Mouse (Mus musculus): Measurements from ENCODE around the gene Engase. TPM values are rescaled to one million over a fixed set of nuclear protein-coding genes. Genes with fewer than 3 reads are reported as not detected.

Engase gene
- polyA plus RNA-seq, 1 experiment from 2014 or later: 7.8 TPM

DNA sequence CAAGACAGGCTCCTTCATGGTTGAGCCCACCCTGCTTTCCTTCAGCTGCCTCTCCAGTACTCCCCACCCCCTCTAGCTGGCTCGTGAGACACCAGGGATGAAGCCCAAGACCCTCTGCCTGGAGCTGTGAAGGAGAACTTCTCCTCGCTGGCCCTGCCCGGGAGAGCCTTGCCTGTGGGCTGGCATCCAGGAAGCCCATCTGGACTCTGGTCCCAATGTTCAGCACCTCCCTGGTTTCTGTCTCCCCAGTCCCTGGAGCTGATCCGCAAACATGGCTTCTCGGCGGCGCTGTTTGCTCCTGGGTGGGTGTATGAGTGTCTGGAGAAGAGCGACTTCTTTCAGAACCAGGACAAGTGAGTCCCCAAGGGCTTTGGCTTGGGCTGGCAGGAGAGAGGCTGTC is 7.5 kb downstream of the Engase start:
- peaks cover 45% of the 10 kb centered on the region for H3K36me3 ChIP-seq
- DNase-seq (ENCODE audit: low spot score): no peak
- 74% methylated on average over 8 of the region's 8 CpGs for WGBS
- H3K9me3 ChIP-seq: no peaks in the 10 kb centered on the region
- no peak overlapping the region for H3K4me3 ChIP-seq
- H3K4me1 ChIP-seq: peaks cover 26% of the 10 kb centered on the region
- H3K27me3 ChIP-seq (ENCODE audit: insufficient read depth, poor library complexity, severe bottlenecking): peaks cover 29% of the 10 kb centered on the region; the same call in 1 of the 2 replicates
- H3K27ac ChIP-seq: no peak overlapping the region

DNA sequence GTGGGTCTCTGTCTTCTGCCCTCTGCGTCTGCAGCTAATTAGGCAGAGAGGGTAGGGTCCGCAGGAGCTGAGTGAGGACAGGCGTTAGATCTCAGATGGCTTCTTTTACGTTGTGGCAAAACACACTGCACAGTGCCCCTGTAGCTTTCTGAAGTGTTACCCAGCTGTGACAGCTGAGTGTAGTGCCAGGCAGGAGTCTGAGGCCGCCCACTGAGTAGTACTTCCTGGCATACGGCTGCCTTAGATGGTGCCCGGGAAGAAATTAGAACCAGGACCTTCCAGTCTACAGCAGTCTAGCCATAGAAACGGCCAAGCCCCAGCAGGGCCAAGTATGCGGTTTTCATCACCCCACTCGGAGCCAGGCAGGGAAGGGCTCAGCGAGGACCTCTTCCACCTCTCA is 8.7 kb downstream of the Engase start:
- Histone ChIP-seq H3K9me3 (no peaks in the 10 kb centered on the region), H3K4me1 (peaks cover 33% of the 10 kb centered on the region), H3K4me3 (no peak overlapping the region), H3K27me3 (ENCODE audit: insufficient read depth, poor library complexity, severe bottlenecking) (peaks cover 39% of the 10 kb centered on the region), H3K36me3 (peaks cover 42% of the 10 kb centered on the region), H3K27ac (no peak overlapping the region)
- no peak for DNase-seq (ENCODE audit: low spot score)
- WGBS: 61% methylated on average over 11 of the region's 11 CpGs

DNA sequence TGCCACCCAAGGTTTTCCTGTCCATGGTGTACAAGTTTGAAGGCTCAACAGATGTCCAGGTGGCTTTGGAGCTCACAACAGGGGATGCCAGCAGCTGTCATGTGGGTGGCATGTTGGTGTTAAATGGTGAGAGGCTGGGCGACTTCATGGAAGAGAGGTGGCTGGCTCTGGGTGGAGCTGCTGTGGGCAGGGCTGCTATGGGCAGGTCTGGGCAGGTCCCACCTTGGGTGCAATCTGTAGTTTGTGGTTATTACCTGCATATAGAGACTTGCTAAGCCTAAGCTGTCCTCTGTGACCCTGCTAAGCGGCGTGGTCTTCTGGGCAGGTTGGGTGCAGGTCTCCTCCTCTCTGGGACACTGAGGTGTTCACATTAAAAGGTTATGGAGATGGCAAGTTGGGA is 9.2 kb downstream of the Engase start:
- peaks cover 37% of the 10 kb centered on the region for H3K4me1 ChIP-seq
- DNase-seq (ENCODE audit: low spot score): no peak
- H3K4me3 ChIP-seq: no peak overlapping the region
- peaks cover 40% of the 10 kb centered on the region for H3K27me3 ChIP-seq (ENCODE audit: insufficient read depth, poor library complexity, severe bottlenecking)
- H3K36me3 ChIP-seq: peaks cover 42% of the 10 kb centered on the region
- H3K9me3 ChIP-seq: no peaks in the 10 kb centered on the region
- 85% methylated on average over 3 of the region's 3 CpGs for WGBS
- no peak overlapping the region for H3K27ac ChIP-seq

DNA sequence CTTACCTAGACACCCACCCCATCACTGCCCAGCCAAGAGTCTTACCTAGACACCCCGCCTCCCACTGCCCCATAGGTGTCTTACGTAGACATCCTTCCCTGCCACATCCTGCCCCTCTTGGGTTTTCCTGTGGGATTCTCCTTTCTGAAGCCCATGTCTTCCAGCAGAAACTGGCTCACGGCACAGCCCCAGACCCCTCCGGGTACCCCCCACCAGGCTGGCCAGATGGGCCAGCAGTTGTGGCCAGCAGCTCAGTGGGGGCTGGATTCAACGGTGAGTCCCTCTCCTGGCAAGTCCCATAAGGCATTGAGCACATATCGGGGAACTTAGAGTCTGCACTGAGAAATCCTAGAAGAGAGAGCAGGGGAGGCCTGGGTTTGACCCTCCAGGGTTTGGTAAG is 9.7 kb downstream of the Engase start:
- peaks cover 38% of the 10 kb centered on the region for H3K36me3 ChIP-seq
- H3K27me3 ChIP-seq (ENCODE audit: insufficient read depth, poor library complexity, severe bottlenecking): peaks cover 40% of the 10 kb centered on the region
- no peak overlapping the region for H3K4me3 ChIP-seq
- 75% methylated on average over 6 of the region's 6 CpGs for WGBS
- no peaks in the 10 kb centered on the region for H3K9me3 ChIP-seq
- H3K27ac ChIP-seq: no peak overlapping the region
- H3K4me1 ChIP-seq: peaks cover 37% of the 10 kb centered on the region
- DNase-seq (ENCODE audit: low spot score): no peak

DNA sequence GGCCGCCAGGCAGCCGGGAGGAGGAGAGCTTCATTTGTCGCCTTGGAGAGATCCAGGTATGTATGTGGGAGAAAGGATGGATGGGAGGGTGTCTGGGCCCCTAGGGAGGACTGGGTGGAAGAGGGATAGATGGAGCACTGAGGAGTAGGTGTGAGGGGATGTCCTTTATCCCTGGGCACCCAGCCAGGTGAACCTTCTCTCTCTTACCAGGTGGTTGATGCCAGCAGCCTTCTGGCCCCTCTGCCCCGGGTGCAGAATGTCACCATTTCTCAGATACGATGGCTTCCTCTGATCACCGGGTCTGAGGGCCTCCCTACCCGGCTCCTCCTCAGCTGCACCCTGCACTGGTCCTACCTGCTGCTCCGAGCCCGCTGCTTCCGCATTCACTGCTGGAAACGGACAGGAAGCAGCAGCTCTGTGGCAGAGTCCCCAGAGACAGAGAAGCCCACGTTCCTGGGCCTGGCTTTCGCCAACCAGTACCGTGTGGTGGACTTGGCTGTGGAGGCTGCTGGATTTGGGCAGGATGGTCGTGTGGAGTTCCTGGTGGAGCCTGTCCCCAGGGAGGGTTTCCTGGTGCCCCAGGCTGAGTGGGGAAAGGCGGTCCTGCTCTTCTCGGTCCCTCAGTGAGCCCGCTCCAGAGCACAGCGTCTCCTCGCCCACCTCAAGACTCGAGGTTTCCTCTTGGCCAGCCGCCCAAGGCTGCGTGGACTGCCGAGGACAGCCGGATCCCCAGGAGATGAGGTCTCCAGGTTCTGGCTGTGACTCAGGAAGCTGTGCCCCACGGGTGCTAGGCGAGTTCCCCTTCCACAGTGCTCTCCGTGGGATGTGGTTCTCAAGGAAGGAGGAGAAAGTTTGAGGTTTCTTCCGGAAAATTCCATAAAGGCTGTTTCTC is 10.5 kb downstream of the Engase start:
- no peak for DNase-seq (ENCODE audit: low spot score)
- Histone ChIP-seq H3K4me1 (peaks cover 32% of the 10 kb centered on the region), H3K9me3 (no peaks in the 10 kb centered on the region), H3K27ac (no peak overlapping the region), H3K27me3 (ENCODE audit: insufficient read depth, poor library complexity, severe bottlenecking) (peaks cover 40% of the 10 kb centered on the region), H3K36me3 (peaks cover 36% of the 10 kb centered on the region), H3K4me3 (no peak overlapping the region)
- 86% methylated on average over 29 of the region's 29 CpGs for WGBS

DNA sequence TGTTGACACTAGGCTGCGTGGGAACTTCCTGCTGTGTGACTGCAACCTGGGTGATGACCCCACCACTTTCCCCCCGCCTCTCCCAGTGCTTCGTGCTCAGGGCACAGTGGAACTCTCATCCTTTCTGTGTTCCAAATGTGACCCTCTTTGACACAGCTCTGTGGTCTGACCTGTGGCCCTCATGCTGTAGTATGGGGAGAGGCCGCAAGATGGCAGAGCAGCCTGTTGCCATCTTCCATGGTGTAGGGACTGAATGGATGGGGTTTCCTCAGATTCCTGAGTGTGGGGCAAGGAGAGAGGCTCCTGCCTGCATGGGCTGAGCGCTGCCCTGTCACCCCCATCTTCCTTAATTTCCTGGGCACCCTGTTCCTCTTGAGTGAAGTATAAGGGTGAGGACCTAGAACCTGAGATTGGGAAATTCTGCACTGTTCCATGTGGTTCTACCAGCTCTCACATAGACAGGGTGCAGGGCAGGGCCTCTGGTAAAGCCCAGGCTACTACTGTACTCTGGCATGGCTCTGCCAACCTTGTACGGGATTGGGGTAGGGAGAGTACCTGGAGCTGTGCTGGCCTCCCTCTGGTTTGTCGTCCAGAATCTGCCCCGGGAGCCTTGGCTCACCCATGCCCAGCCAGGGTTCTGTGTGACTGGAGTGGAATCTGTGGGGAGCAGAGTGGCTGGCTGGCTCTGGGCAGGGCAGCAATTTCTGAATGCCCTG is 11.7 kb downstream of the Engase start:
- Histone ChIP-seq H3K27me3 (ENCODE audit: insufficient read depth, poor library complexity, severe bottlenecking) (peaks cover 40% of the 10 kb centered on the region), H3K4me3 (no peak overlapping the region), H3K4me1 (peaks cover 32% of the 10 kb centered on the region), H3K27ac (no peak overlapping the region), H3K36me3 (peaks cover 33% of the 10 kb centered on the region), H3K9me3 (no peaks in the 10 kb centered on the region)
- DNase-seq (ENCODE audit: low spot score): no peak
- 67% methylated on average over 8 of the region's 8 CpGs for WGBS

DNA sequence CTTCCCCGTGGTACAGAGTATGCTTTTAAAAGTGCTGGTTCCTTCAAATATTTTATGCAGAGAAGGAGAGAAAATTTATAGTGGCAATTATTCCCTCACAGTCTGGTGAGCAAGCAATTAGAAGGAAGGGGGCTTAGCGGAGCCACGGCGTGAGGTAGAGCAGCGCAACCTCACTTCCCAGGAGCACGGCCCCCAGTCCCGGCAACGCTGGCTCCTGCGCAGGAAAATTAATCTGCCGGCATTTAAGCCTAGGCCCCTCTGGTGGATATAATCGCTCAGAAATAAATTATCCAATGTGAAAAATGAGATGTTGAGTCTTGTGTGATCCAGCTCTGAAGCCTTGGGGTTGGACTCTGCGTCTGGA is 12.3 kb downstream of the Engase start:
- Histone ChIP-seq H3K4me3 (no peak overlapping the region), H3K9me3 (no peaks in the 10 kb centered on the region), H3K4me1 (peaks cover 37% of the 10 kb centered on the region), H3K27me3 (ENCODE audit: insufficient read depth, poor library complexity, severe bottlenecking) (peaks cover 40% of the 10 kb centered on the region), H3K27ac (no peak overlapping the region), H3K36me3 (peaks cover 33% of the 10 kb centered on the region)
- DNase-seq (ENCODE audit: low spot score): no peak
- 86% methylated on average over 12 of the region's 12 CpGs for WGBS

DNA sequence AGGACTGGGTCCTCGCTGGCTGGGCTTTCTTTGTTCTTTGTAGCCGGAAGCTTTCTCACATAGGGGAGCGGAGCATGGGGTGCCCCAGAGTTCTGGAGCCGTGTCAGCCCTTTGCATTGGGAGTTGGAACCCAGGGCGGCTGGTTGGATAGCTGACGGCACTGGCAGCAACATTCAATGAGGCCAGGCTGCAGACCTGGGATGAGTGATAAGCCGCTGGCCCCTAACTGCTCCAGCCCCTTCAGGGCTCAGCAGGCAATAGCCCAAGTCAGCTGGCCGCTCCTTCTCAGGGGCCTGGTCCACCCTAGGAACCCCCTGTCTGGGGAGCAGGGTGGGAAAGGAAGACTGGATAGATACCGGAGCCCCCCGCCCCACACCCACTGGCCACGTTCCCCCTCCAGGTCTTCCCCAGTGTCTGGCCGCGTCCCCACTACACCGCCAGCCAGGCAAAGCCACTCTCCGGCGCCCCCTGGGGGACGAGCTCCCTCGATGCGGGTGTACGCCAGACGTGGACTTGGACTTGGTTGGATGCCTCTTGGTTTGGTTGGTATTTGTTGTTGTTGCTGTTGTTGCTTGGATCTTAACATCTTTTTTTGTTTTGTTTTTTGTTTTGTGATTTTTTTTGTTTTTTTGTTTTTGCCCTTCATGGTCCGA is 14.1 kb downstream of the Engase start:
- peak; percentile 88 for DNase-seq (ENCODE audit: low spot score)
- peaks cover 35% of the 10 kb centered on the region for H3K27me3 ChIP-seq (ENCODE audit: insufficient read depth, poor library complexity, severe bottlenecking)
- peaks cover 34% of the 10 kb centered on the region for H3K4me1 ChIP-seq
- H3K36me3 ChIP-seq: peaks cover 16% of the 10 kb centered on the region
- H3K4me3 ChIP-seq: peak overlapping the region; percentile 37
- H3K27ac ChIP-seq: peak overlapping the region; percentile 9; the same call in 1 of the 2 replicates
- 17% methylated on average over 22 of the region's 22 CpGs for WGBS
- no peaks in the 10 kb centered on the region for H3K9me3 ChIP-seq

DNA sequence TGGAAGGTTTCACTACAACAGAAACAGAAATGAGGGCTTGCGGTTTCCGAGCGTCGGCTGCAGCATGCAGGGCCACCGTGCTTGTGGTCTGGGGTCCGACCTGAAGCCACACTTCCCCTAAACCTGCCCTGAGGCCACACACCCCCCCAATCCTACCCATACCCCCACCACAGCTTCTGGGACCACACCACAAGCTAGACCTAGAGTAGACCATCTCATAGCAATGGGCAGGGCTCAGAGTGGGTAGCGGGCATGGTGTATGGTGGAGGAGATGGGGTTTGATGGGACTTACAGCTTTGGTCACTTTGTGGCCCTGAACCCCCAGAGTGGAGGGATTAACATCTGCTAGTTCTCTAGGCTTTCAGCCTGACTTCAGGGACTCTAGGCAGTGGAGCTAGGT is 14.6 kb downstream of the Engase start:
- Histone ChIP-seq H3K4me1 (peaks cover 32% of the 10 kb centered on the region), H3K9me3 (no peaks in the 10 kb centered on the region), H3K36me3 (peaks cover 11% of the 10 kb centered on the region), H3K27ac (no peak overlapping the region), H3K27me3 (ENCODE audit: insufficient read depth, poor library complexity, severe bottlenecking) (peaks cover 29% of the 10 kb centered on the region), H3K4me3 (no peak overlapping the region)
- no peak for DNase-seq (ENCODE audit: low spot score)
- 85% methylated on average over 7 of the region's 7 CpGs for WGBS

DNA sequence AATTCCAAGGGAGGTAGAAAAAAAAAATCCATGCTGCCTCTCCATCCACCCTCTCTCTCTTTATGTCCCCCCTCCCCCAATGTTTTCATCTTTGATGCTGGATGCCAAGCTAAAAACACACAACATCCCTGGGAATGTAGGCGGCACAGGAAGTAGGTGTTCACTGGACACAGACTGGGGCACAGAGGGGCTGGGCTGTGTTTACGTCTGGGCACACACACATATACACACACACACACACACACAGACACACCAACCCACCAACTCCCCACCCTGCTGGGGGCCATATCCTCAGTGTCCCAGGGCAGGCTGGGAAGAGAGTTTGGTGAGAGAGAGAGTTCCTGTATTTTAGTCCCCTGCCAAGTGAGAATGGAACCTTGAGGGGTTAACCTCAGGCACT is 16.8 kb downstream of the Engase start:
- 74% methylated on average over 2 of the region's 2 CpGs for WGBS
- H3K9me3 ChIP-seq: no peaks in the 10 kb centered on the region

DNA sequence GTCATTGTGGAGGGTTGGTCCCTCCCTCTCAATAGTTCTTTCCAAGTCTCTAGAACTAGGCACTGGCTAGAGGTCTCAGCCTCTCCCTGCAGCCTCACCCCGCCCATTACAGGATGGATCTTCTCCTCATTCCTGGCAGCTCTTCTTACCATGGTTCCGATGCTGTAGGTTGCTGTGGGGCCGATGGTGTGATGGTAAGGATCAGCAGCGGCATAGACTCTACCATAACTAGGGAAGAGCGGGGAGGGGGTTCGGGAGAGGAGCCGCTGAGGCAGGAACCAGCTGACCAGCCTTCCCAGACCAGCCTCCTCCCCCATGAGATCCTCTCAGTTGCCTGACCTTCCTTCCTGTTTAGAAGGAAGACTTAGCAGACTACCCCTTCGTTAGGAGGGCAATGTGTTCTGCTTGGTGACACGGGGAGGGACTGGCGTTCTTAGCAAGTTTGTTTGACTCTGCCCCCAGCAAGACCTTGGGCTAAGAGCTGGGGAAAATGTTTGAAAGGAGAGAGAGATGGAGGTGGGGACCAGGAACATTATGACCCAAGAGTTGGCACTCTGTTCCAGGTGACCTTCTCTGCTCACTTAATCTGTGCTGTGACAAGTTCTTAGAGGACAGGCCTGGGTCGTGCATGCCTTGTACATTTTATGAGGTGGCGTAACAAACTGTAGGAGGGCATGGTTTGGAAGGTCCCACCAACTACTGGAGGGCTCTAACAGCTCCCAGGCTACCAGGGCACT is 17.5 kb downstream of the Engase start:
- H3K27me3 ChIP-seq (ENCODE audit: insufficient read depth, poor library complexity, severe bottlenecking): peaks cover 38% of the 10 kb centered on the region
- no peaks in the 10 kb centered on the region for H3K9me3 ChIP-seq
- 73% methylated on average over 12 of the region's 12 CpGs for WGBS
- DNase-seq (ENCODE audit: low spot score): no peak
- H3K4me1 ChIP-seq: peaks cover 38% of the 10 kb centered on the region
- H3K4me3 ChIP-seq: no peak overlapping the region
- H3K36me3 ChIP-seq: no peaks in the 10 kb centered on the region
- peak overlapping the region; percentile 19; the same call in 1 of the 2 replicates for H3K27ac ChIP-seq

More for the DNA sequence above, 16.8 kb downstream of the Engase start:
- H3K36me3 ChIP-seq: no peaks in the 10 kb centered on the region
- no peak overlapping the region for H3K4me3 ChIP-seq
- no peak overlapping the region; the same call in 1 of the 2 replicates for H3K27ac ChIP-seq
- H3K4me1 ChIP-seq: peaks cover 33% of the 10 kb centered on the region
- DNase-seq (ENCODE audit: low spot score): no peak
- peaks cover 31% of the 10 kb centered on the region for H3K27me3 ChIP-seq (ENCODE audit: insufficient read depth, poor library complexity, severe bottlenecking)

DNA sequence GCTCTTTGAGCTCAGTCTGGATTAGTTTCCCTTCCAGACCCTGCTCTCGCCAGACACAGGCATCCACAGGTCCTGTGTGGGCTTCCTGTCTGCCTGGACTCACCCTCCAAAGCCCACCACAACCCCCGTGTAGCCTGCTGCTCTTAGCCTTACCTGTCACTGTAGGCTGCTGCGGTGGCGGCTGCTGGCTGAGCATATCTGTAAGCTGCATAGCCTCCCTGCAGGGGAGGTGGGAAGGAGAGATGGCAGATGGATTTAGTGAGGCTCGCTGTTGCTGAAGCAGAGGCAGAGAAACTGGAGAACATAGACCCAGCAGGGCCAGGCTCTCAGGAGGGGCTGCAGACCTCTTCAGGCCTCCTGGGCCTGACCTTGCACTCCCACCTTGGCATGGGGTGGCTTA is 18.4 kb downstream of the Engase start:
- DNase-seq (ENCODE audit: low spot score): no peak
- Histone ChIP-seq H3K27me3 (ENCODE audit: insufficient read depth, poor library complexity, severe bottlenecking) (peaks cover 33% of the 10 kb centered on the region), H3K4me3 (no peak overlapping the region), H3K9me3 (no peaks in the 10 kb centered on the region), H3K27ac (no peak overlapping the region), H3K36me3 (no peaks in the 10 kb centered on the region), H3K4me1 (peaks cover 34% of the 10 kb centered on the region)
- 28% methylated on average over 5 of the region's 5 CpGs for WGBS

Measured in heart, embryonic 10.5 days (tissue).